Mouse (Mus musculus): ENCODE measurements around the gene U2surp.
"Not testable (repeated sequence)": the region's sequence is repeated elsewhere in the genome, so short reads cannot be mapped to it uniquely, and the experiment has no call there.

Gene U2surp

DNA sequence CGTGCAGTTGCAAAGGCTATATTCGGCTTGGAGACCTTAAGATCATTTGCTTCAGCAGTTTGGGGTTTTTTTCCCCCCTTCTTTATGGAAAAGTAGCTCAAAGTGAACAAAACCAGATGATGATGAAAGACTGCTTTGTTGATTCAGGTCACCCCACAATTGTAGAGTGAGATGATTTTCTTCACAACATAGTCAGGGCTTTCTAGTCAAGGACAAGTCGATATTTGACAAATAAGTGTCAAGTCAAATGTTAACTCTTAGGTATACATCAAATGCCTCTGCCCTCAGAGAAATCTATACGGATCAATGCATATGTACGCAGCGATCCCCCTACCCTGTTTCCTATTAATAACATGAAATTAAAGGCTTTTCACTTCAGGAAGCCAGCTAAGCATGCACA is 30.7 kb upstream of the U2surp start:
- POLR2A ChIA-PET: interaction anchor here in 3 of 4 experiments (0.6 to 1.7 kb wide), 9 partner anchors 13 to 603 kb away, joined by 3 to 5 read pairs (median 3); partner anchors contain the start of gene U2surp (in 1 of the 3)
- CTCF ChIA-PET: interaction anchor here (0.5 to 1.1 kb wide), 4 partner anchors 17 to 308 kb away, joined by 3 to 7 read pairs (median 4); no protein-coding TSS in a partner anchor

DNA sequence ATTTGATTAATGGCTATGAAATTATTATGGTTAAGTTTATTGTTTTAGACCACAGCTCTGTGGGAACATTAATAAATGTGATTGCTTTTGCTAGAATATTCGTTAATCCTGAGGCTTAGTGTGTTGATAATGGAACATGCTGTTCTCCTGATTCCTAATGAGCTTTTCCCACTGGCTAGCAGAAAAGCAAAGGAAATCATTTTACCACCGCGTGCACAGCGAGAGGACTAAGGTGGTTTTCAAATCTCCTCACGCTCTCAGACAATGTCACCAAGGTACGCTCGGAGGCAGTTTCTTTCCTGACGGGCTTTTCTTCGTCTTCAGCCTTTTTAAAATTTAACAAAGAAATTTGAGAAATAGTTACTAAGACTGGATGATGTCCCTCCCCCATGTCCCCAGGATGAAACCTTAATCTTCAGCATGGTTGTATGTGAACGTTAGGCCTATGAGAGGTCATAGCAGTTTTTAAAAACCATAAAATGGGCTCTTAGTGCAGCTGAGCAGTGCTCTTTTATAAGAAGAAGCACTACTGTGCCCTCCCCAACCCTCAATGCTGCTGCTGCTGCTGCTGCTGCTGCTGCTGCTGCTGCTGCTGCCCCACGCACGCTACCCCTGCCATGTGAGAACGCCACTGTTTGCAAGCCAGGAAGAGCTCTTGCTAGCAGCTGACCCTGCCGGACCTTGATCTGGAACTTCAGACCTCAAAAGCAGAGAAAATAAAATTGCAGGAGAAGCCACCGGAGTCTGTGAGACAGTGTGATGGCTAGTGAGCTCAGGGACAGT is 30.0 kb upstream of the U2surp start:
- POLR2A ChIA-PET: interaction anchor here in 3 of 4 experiments (0.6 to 1.7 kb wide), 11 partner anchors 14 to 604 kb away, joined by 3 to 5 read pairs (median 3); partner anchors contain the start of gene U2surp (in 1 of the 3)
- CTCF ChIA-PET: interaction anchor here (0.5 to 1.1 kb wide), 5 partner anchors 8 to 309 kb away, joined by 3 to 7 read pairs (median 3); no protein-coding TSS in a partner anchor

DNA sequence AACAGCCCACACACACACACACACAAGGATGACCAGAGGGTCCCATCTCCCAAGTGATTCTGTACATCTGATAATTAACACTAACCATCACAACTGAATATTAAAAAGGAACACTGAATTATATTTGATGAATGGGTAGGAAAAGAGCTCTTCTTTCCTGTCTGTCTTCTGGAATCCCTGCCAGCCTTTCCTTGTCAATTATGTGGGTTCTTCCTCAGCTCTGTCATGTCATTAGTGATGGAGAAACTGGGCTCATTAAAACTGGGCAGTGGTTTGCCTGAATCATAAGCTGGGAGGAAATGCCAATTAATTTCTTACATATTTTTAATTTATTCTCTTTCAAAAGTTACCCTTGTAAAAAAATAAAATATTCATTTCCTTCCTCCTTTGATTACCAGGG is 29.4 kb upstream of the U2surp start:
- CTCF ChIA-PET: interaction anchor here in 1 of 4 experiments (0.7 kb wide), 1 partner anchor 9 kb away, joined by 3 read pairs; no protein-coding TSS in a partner anchor
- POLR2A ChIA-PET: interaction anchor here in 1 of 4 experiments (1.0 to 1.1 kb wide), 2 partner anchors 17 to 19 kb away, joined by 3 read pairs; no protein-coding TSS in a partner anchor

DNA sequence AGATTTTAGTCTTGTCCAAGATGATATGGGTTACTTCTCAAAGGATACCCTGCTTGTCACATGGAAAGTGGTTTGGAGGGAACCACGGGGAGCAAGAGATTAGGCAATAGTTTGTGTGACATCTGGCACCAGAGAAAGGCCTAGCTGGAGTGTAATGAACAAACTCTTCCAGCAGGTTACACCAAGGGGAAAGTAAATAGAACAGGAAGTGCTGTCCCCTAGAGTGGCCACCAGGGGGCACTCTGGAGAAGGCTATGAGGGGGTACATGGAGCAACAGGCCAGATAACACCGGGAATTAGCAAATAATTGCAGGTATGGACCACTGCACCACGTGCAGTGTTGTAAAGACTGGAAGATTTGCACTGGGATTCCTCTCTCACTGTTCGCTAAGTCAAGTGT is 28.7 kb upstream of the U2surp start:
- POLR2A ChIA-PET: interaction anchor here in 2 of 4 experiments (1.0 to 2.0 kb wide), 6 partner anchors 10 to 28 kb away, joined by 3 to 8 read pairs (median 8); no protein-coding TSS in a partner anchor
- CTCF ChIA-PET: interaction anchor here (0.6 to 1.3 kb wide), 22 partner anchors 9 to 316 kb away, joined by 3 to 8 read pairs (median 4); partner anchors contain the start of genes Paqr9 (in 1 of the 4) and U2surp (in 1 of the 4)

DNA sequence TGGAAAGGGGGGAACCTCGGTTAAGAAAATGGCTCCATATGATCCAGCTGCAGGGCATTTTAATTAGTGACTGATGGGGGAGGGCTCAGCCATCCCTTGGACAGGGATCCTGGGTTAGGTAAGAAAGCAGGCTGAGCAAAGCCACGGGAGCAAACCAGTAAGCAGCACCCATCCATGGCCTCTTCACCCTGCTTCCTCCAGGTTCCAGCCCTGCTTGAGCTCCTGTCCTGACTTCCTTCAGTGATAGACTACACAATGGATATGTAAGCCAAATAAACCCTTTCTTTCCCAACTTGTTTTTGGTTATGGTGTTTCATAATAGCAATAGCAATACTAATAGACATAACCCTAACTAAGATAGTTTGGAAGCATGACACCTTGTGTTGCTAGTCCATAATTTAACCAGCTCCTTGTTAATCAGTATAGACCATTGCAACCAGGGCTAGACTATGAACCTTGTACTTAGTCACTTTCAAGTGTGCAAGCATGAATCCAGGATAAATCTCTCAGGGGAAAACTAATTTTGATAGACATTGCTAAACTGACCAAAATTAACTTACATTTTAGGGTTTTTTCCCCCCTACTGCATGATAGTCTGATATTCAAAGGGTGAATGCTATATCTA is 27.5 kb upstream of the U2surp start:
- ChIA-PET CTCF (interaction anchor here in 3 of 4 experiments (0.6 to 1.3 kb wide), 7 partner anchors 10 to 1250 kb away, joined by 3 to 9 read pairs (median 5); partner anchors contain the start of gene U2surp (in 1 of the 3)), POLR2A (interaction anchor here in 2 of 4 experiments (0.8 to 2.0 kb wide), 7 partner anchors 9 to 27 kb away, joined by 3 to 8 read pairs (median 7); no protein-coding TSS in a partner anchor)

- POLR2A ChIA-PET: no interaction called here
- CTCF ChIA-PET: no interaction called here
These were observed 22.0 kb upstream of the U2surp start for GRCm38 (mm10) chr9:95533817-95534216.

- ChIA-PET CTCF (interaction anchor here in 1 of 4 experiments (1.2 kb wide), 1 partner anchor 9 kb away, joined by 3 read pairs; no protein-coding TSS in a partner anchor), POLR2A (interaction anchor here in 1 of 4 experiments (1.2 to 1.3 kb wide), 2 partner anchors 8 to 9 kb away, joined by 4 to 7 read pairs; no protein-coding TSS in a partner anchor)
These were observed 19.3 kb upstream of the U2surp start for GRCm38 (mm10) chr9:95531144-95531543.

GRCm38 (mm10) chr9:95527676-95528075 is 15.9 kb upstream of the U2surp start:
- ChIA-PET CTCF (interaction anchor here in 1 of 4 experiments (1.0 kb wide), 1 partner anchor 12 kb away, joined by 3 read pairs; no protein-coding TSS in a partner anchor), POLR2A (interaction anchor here in 1 of 4 experiments (1.2 kb wide), 1 partner anchor 20 kb away, joined by 3 read pairs; no protein-coding TSS in a partner anchor)

GRCm38 (mm10) chr9:95525961-95526360 is 14.2 kb upstream of the U2surp start:
- POLR2A ChIA-PET: interaction anchor here (0.6 to 6.6 kb wide), 18 partner anchors 12 to 598 kb away, joined by 3 to 102 read pairs (median 4); partner anchors contain the start of genes U2surp (in 4 of the 4), Atr (in 1 of the 4) and Pls1 (in 1 of the 4)
- CTCF ChIA-PET: interaction anchor here (0.5 to 2.3 kb wide), 21 partner anchors 10 to 328 kb away, joined by 3 to 10 read pairs (median 5); partner anchors contain the start of gene U2surp (in 1 of the 4)

GRCm38 (mm10) chr9:95525376-95525775 is 13.6 kb upstream of the U2surp start:
- POLR2A ChIA-PET: interaction anchor here (0.6 to 6.6 kb wide), 22 partner anchors 8 to 599 kb away, joined by 3 to 102 read pairs (median 4); partner anchors contain the start of genes U2surp (in 4 of the 4), Atr (in 1 of the 4), Paqr9 (in 1 of the 4) and Pls1 (in 1 of the 4)
- CTCF ChIA-PET: interaction anchor here (0.5 to 2.3 kb wide), 16 partner anchors 11 to 329 kb away, joined by 3 to 10 read pairs (median 4); partner anchors contain the start of gene U2surp (in 1 of the 4)

DNA sequence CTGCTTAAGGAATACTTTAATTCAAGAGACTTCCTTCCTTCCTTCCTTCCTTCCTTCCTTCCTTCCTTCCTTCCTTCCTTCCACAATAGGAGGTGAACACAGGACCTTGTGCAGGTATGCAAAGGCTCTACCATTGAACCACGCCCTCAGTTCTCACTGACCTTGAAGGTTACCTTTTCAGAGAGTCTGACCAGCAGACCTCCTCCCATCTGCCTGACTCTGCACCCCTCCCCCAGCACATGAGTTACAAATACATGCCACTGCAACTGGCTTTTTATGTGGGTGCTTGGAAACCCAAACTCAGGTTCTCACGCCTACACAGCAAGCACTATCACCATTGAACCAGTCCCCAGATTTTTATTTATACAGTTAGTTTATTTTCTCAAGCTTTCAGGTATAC is 10.8 kb upstream of the U2surp start:
- ChIA-PET POLR2A (interaction anchor here in 3 of 4 experiments (0.6 to 6.6 kb wide), 20 partner anchors 9 to 985 kb away, joined by 3 to 102 read pairs (median 4); partner anchors contain the start of genes U2surp (in 3 of the 3), 1190002N15Rik (in 1 of the 3) and Xrn1 (in 1 of the 3)), CTCF (interaction anchor here in 3 of 4 experiments (0.8 to 1.3 kb wide), 4 partner anchors 14 to 22 kb away, joined by 3 read pairs; no protein-coding TSS in a partner anchor)

DNA sequence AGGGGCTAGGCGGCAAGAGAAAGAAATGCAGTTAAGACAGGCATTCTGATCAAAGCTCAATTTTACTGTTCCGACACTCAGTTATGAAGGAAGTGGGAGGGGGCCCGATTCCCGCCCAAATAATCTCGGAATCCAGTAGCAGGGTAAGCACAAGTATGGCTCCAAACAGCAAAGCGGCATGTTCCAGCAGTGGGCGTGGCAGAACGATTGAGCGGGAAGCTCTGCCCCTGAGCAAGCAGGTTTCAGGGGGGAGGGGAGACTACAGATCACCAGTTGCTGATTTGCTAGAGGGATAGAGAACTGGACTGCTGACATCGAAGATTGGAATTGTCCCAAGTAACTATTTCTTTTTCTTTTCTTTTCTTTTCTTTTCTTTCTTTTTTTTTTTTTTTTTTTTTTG is 9.8 kb upstream of the U2surp start:
- CTCF ChIA-PET: no interaction called here

DNA sequence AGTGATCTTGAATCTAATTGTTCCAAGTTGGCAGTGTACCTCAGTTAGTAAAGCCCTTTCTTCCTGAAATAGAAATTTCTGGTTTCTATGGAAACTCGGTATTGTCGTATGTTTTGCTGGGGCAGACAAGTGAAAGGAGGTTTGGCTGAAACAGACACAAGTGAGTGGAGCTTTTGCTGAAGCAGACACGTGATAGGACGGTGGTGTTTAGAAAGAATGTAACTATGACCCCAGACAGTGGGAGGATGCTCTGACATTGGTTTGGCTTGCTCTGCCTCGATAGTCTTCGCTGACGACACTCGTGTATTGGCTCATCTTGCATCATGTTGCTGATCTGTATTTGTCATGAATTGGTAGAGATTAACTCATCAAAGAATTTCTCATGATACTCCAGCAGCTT is 9.2 kb upstream of the U2surp start:
- ChIA-PET CTCF (no interaction called here), POLR2A (interaction anchor here (0.6 to 6.6 kb wide), 31 partner anchors 9 to 1593 kb away, joined by 3 to 102 read pairs (median 4); partner anchors contain the start of genes U2surp (in 4 of the 4), Gk5 (in 1 of the 4) and Slc25a36 (in 1 of the 4))

More for the DNA sequence above, 9.8 kb upstream of the U2surp start:
- POLR2A ChIA-PET: interaction anchor here (0.6 to 6.6 kb wide), 35 partner anchors 9 to 1592 kb away, joined by 3 to 102 read pairs (median 4); partner anchors contain the start of genes U2surp (in 4 of the 4), 1190002N15Rik (in 1 of the 4), Atr (in 1 of the 4) and Gk5 (in 1 of the 4)

DNA sequence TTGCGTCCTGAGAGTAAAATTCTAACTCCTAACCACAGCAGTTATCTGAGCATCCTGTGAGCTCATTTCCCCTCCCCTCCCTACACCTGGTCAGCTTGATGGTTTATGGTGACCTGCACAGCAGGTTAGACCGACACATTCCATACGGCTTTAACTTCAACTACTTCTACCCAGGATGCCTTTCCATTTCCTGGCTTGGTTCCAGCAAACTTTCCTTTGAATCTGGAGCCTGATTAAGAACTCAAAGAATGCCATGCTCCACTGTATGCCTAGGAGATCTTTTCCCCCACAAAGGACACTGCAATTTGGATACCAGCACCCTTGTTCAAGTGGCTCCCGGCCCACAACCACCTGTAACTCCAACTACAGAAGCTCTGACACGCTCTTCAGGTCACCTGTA is 8.8 kb upstream of the U2surp start:
- ChIA-PET POLR2A (interaction anchor here (0.6 to 6.6 kb wide), 15 partner anchors 8 to 343 kb away, joined by 3 to 102 read pairs (median 4); partner anchors contain the start of gene U2surp (in 4 of the 4)), CTCF (no interaction called here)

- POLR2A ChIA-PET: interaction anchor here in 2 of 4 experiments (0.8 to 1.7 kb wide), 4 partner anchors 9 to 50 kb away, joined by 3 to 5 read pairs (median 4); no protein-coding TSS in a partner anchor
- CTCF ChIA-PET: not testable (repeated sequence)
These were observed 2.6 kb upstream of the U2surp start for GRCm38 (mm10) chr9:95514361-95514760.

- ChIA-PET POLR2A (interaction anchor here in 2 of 4 experiments (0.9 to 2.6 kb wide), 4 partner anchors 10 to 49 kb away, joined by 3 to 14 read pairs (median 4); no protein-coding TSS in a partner anchor), CTCF (no interaction called here)
These were observed 2.0 kb upstream of the U2surp start for GRCm38 (mm10) chr9:95513776-95514175.

DNA sequence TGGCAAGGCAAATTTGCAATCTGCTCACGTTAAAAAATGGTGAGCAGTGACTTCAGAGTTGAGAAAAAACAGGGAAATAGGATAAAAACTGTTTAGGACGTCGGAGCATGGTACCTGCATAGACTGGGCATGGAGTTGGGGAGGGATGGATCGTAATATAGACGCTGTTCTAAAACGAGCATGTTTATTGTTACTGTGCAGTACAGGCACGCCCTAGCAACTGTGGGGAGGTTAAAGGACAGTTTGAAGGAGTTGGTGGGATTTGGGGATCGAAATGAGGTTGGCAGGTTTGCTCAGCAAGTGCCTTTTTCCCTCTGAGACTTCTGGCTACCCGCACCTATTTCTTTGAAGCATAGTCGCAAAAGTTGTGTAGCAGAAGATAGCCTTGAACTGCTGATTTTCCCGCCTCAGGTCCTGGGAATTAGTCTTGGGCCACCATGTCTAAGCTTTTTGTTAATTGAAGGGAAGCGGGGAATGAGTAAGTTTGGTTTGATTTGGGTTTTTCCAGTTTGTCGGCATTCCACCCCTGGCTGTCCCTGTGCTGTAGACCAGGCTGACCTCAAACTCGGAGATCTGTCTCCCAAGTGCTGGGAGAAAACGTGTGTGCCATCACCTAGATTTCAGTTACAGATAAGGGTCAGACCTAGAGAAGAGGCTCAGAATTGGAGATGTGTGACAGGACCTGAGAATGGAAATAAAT is 685 bp upstream of the U2surp start:
- CTCF ChIA-PET: interaction anchor here in 2 of 4 experiments (1.4 kb wide), 2 partner anchors 13 to 27 kb away, joined by 3 to 10 read pairs; no protein-coding TSS in a partner anchor

More for the DNA sequence above, 685 bp upstream of the U2surp start:
- POLR2A ChIA-PET: interaction anchor here (0.6 to 2.6 kb wide), 71 partner anchors 9 to 974 kb away, joined by 3 to 102 read pairs (median 4); partner anchors contain the start of genes Atr (in 2 of the 4), Pls1 (in 2 of the 4), Xrn1 (in 2 of the 4) and 1190002N15Rik (in 1 of the 4)
